Mouse (Mus musculus) lung, adult 2 months (tissue): Measurements from ENCODE around the gene Lepr.

Experiments
- CTCF ChIP-seq: fragments of 200-500 bp; IDR thresholded peaks from 2 replicates; pipeline ENCODE4 v1.5.1; 2011; ENCODE audit warnings: mild to moderate bottlenecking, low read length, control low read depth; ENCODE audit not compliant: insufficient read depth
- POLR2A ChIP-seq: fragments of 200-500 bp; IDR thresholded peaks from 2 replicates; pipeline ENCODE4 v1.6.1; 2011; ENCODE audit warnings: low read depth, mild to moderate bottlenecking, control low read depth, low read length, borderline replicate concordance; ENCODE audit errors: extremely low read depth

DNA sequence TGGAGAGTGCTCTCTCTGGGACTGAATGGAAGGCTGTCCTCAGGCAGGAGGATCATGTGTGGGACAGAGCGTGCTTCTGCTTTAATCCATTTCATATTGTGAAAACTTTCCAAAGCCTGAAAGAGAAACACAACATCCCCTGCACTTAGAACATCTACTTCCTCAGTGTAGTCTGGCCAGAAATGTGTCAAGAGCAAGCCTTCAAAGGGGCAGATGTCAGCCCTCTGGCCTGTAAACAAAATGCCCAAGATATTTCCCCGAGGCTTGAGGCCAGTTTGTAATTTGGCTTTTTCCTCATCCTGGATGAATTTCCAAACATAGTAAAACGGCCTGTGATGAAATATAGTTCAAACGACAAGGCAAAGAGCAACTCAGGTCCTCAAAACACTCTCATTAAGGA is 41.5 kb upstream of the Lepr start:
- TF ChIP-seq CTCF (no peak), POLR2A (no peak)
